Mouse (Mus musculus): ENCODE data around the gene Gpx4. TPM values are rescaled to one million over a fixed set of nuclear protein-coding genes. Genes with fewer than 3 reads are reported as not detected.
A peak's percentile ranks its signal among the peaks of the same experiment; 100 is the strongest.

Gpx4 gene
- 483 and 524 TPM in 2 replicates for polyA plus RNA-seq (2016; fragmentation: Nextera tagmentation; extraction: Ambion mirVana)

- no peaks in the 10 kb centered on the region for H3K36me3 ChIP-seq
- no peak for ATAC-seq (ENCODE audit: low FRiP score, low read depth)
- no peak within 1 kb of the TSS; the same call in 1 of the 2 replicates for H3K4me2 ChIP-seq (replicated peaks)
- H3K9ac ChIP-seq (replicated peaks) = peak within 1 kb of the TSS; percentile 41
- H3K27ac ChIP-seq (replicated peaks) = peak within 1 kb of the TSS; percentile 71; the same call in 1 of the 2 replicates
- 50% methylated on average over 9 of the region's 9 CpGs for WGBS
- peaks cover 35% of the 10 kb centered on the region for H3K4me1 ChIP-seq
- H3K27me3 ChIP-seq = peaks cover 8% of the 10 kb centered on the region; the same call in 1 of the 2 replicates
- no peaks in the 10 kb centered on the region for H3K9me3 ChIP-seq
- no peak within 1 kb of the TSS for H3K4me3 ChIP-seq
Measured at GRCm38 (mm10) chr10:80047041-80047565, at the start of gene Gpx4. Gene Gpx4, plus strand, starts transcription at chr10:80047166.

GRCm38 (mm10) chr10:79997819-79998218 is 49.1 kb upstream of the Gpx4 start:
- ATAC-seq (ENCODE audit: low FRiP score, low read depth) = peak; percentile 31; the same call in 1 of the 2 replicates
- peak overlapping the region; percentile 66 for H3K27ac ChIP-seq (replicated peaks)
- H3K27me3 ChIP-seq = peaks cover 45% of the 10 kb centered on the region
- peak overlapping the region; percentile 62 for H3K9ac ChIP-seq (replicated peaks)
- WGBS = 2% methylated on average over 15 of the region's 15 CpGs
- peak overlapping the region; percentile 79 for H3K4me2 ChIP-seq (replicated peaks)
- no peaks in the 10 kb centered on the region for H3K36me3 ChIP-seq
- H3K4me1 ChIP-seq = peaks cover 17% of the 10 kb centered on the region
- H3K9me3 ChIP-seq = no peaks in the 10 kb centered on the region
- H3K4me3 ChIP-seq = peak overlapping the region; percentile 50

- H3K4me3 ChIP-seq = no peak overlapping the region
- H3K27ac ChIP-seq (replicated peaks) = no peak overlapping the region
- WGBS = 77% methylated on average over 9 of the region's 9 CpGs
- no peak overlapping the region for H3K4me2 ChIP-seq (replicated peaks)
- H3K27me3 ChIP-seq = peaks cover 67% of the 10 kb centered on the region
- H3K9ac ChIP-seq (replicated peaks) = no peak overlapping the region
- no peak for ATAC-seq (ENCODE audit: low FRiP score, low read depth)
- no peaks in the 10 kb centered on the region for H3K9me3 ChIP-seq
- peaks cover 13% of the 10 kb centered on the region for H3K4me1 ChIP-seq
- H3K36me3 ChIP-seq = no peaks in the 10 kb centered on the region
Measured at GRCm38 (mm10) chr10:80001945-80002344, 45.0 kb upstream of the Gpx4 start.

GRCm38 (mm10) chr10:80002829-80003228 is 44.1 kb upstream of the Gpx4 start:
- ATAC-seq (ENCODE audit: low FRiP score, low read depth) = no peak
- Histone ChIP-seq H3K4me3 (no peak overlapping the region), H3K4me2 (replicated peaks) (no peak overlapping the region), H3K36me3 (no peaks in the 10 kb centered on the region), H3K27ac (replicated peaks) (no peak overlapping the region), H3K9ac (replicated peaks) (no peak overlapping the region), H3K9me3 (no peaks in the 10 kb centered on the region), H3K4me1 (peaks cover 6% of the 10 kb centered on the region), H3K27me3 (peaks cover 67% of the 10 kb centered on the region)
- WGBS = 20% methylated on average over 21 of the region's 21 CpGs

GRCm38 (mm10) chr10:80003374-80004232 is 43.4 kb upstream of the Gpx4 start:
- WGBS = 61% methylated on average over 9 of the region's 9 CpGs
- Histone ChIP-seq H3K36me3 (peaks cover 3% of the 10 kb centered on the region; the same call in 1 of the 2 replicates), H3K27ac (replicated peaks) (no peak overlapping the region), H3K9ac (replicated peaks) (no peak overlapping the region), H3K4me3 (no peak overlapping the region), H3K4me2 (replicated peaks) (no peak overlapping the region), H3K4me1 (no peaks in the 10 kb centered on the region), H3K27me3 (peaks cover 61% of the 10 kb centered on the region), H3K9me3 (no peaks in the 10 kb centered on the region)
- ATAC-seq (ENCODE audit: low FRiP score, low read depth) = no peak

GRCm38 (mm10) chr10:80004233-80004705 is 42.7 kb upstream of the Gpx4 start:
- no peak overlapping the region for H3K9ac ChIP-seq (replicated peaks)
- no peak overlapping the region for H3K4me2 ChIP-seq (replicated peaks)
- no peak overlapping the region for H3K27ac ChIP-seq (replicated peaks)
- no peak for ATAC-seq (ENCODE audit: low FRiP score, low read depth)
- WGBS = 91% methylated on average over 8 of the region's 8 CpGs
- H3K4me3 ChIP-seq = no peak overlapping the region
- H3K9me3 ChIP-seq = no peaks in the 10 kb centered on the region
- H3K27me3 ChIP-seq = peaks cover 54% of the 10 kb centered on the region
- H3K4me1 ChIP-seq = no peaks in the 10 kb centered on the region
- peaks cover 8% of the 10 kb centered on the region; the same call in 1 of the 2 replicates for H3K36me3 ChIP-seq

- Histone ChIP-seq H3K27ac (replicated peaks) (no peak overlapping the region), H3K9ac (replicated peaks) (no peak overlapping the region), H3K9me3 (peaks cover 16% of the 10 kb centered on the region), H3K36me3 (peaks cover 33% of the 10 kb centered on the region), H3K4me1 (no peaks in the 10 kb centered on the region), H3K4me2 (replicated peaks) (no peak overlapping the region), H3K4me3 (no peak overlapping the region), H3K27me3 (peaks cover 53% of the 10 kb centered on the region)
- WGBS = 85% methylated on average over 6 of the region's 6 CpGs
- ATAC-seq (ENCODE audit: low FRiP score, low read depth) = no peak
Measured at GRCm38 (mm10) chr10:80011740-80012139, 35.2 kb upstream of the Gpx4 start.

- Histone ChIP-seq H3K4me3 (no peak overlapping the region), H3K27ac (replicated peaks) (no peak overlapping the region), H3K9ac (replicated peaks) (no peak overlapping the region), H3K4me2 (replicated peaks) (no peak overlapping the region), H3K9me3 (peaks cover 16% of the 10 kb centered on the region), H3K27me3 (peaks cover 67% of the 10 kb centered on the region), H3K36me3 (peaks cover 31% of the 10 kb centered on the region), H3K4me1 (0 out of 2 replicates have a peak, but pooled peaks cover under 1% of the 10 kb centered on the region)
- ATAC-seq (ENCODE audit: low FRiP score, low read depth) = no peak
- 32% methylated on average over 25 of the region's 25 CpGs for WGBS
Measured at GRCm38 (mm10) chr10:80013609-80014008, 33.4 kb upstream of the Gpx4 start.

- ATAC-seq (ENCODE audit: low FRiP score, low read depth) = no peak
- Histone ChIP-seq H3K4me2 (replicated peaks) (no peak overlapping the region), H3K4me3 (no peak overlapping the region)
Measured at GRCm38 (mm10) chr10:80014484-80015290, 32.3 kb upstream of the Gpx4 start.

GRCm38 (mm10) chr10:80015583-80015982 is 31.4 kb upstream of the Gpx4 start:
- WGBS = 81% methylated on average over 10 of the region's 10 CpGs

More at GRCm38 (mm10) chr10:80014484-80015290, 32.3 kb upstream of the Gpx4 start:
- Histone ChIP-seq H3K9me3 (peaks cover 15% of the 10 kb centered on the region), H3K27me3 (peaks cover 77% of the 10 kb centered on the region), H3K36me3 (peaks cover 23% of the 10 kb centered on the region), H3K9ac (replicated peaks) (no peak overlapping the region), H3K27ac (replicated peaks) (no peak overlapping the region), H3K4me1 (peaks cover 10% of the 10 kb centered on the region)
- WGBS = 25% methylated on average over 28 of the region's 28 CpGs

GRCm38 (mm10) chr10:80016511-80016910 is 30.5 kb upstream of the Gpx4 start, which contains the start of gene Arhgap45:
Gene Arhgap45, plus strand, starts transcription at chr10:80016653.
- Histone ChIP-seq H3K27me3 (peaks cover 91% of the 10 kb centered on the region), H3K36me3 (peaks cover 7% of the 10 kb centered on the region; the same call in 1 of the 2 replicates), H3K4me3 (no peak within 1 kb of the TSS), H3K27ac (replicated peaks) (no peak within 1 kb of the TSS), H3K4me1 (peaks cover 14% of the 10 kb centered on the region), H3K4me2 (replicated peaks) (no peak within 1 kb of the TSS), H3K9me3 (no peaks in the 10 kb centered on the region), H3K9ac (replicated peaks) (no peak within 1 kb of the TSS)
- no peak for ATAC-seq (ENCODE audit: low FRiP score, low read depth)
- 68% methylated on average over 11 of the region's 11 CpGs for WGBS

More at GRCm38 (mm10) chr10:80015583-80015982, 31.4 kb upstream of the Gpx4 start:
- Histone ChIP-seq H3K27ac (replicated peaks) (no peak overlapping the region), H3K27me3 (peaks cover 85% of the 10 kb centered on the region), H3K4me3 (no peak overlapping the region), H3K4me2 (replicated peaks) (no peak overlapping the region), H3K9me3 (0 out of 2 replicates have a peak, but pooled peaks cover 7% of the 10 kb centered on the region), H3K36me3 (peaks cover 16% of the 10 kb centered on the region; the same call in 1 of the 2 replicates), H3K4me1 (peaks cover 14% of the 10 kb centered on the region), H3K9ac (replicated peaks) (no peak overlapping the region)
- ATAC-seq (ENCODE audit: low FRiP score, low read depth) = no peak
